Mouse (Mus musculus) midbrain, postnatal 0 days (tissue): Measurements from ENCODE around the gene Emc9. TPM values are rescaled to one million over a fixed set of nuclear protein-coding genes. Genes with fewer than 3 reads are reported as not detected.

ENCODE experiments used
- ATAC-seq: fragments of 200-750 bp; cut with Nextera tagmentation; 2 replicates; pipeline ENCODE4 v1.8.0; 2017; ENCODE audit warnings: moderate number of reproducible peaks, mild to moderate bottlenecking, moderate TSS enrichment, moderate library complexity; ENCODE audit not compliant: low FRiP score
- DNase-seq: peaks from one replicate; pipeline ENCODE4 v3.0.0-alpha.2; 2015; ENCODE audit warnings: low spot score
- H3K27ac ChIP-seq: fragments of 300-500 bp; sonication (generic); 2 replicates; pipeline ENCODE4 v1.5.1; 2014; ENCODE audit warnings: low read depth, mild to moderate bottlenecking, low read length, mixed read lengths
- H3K27me3 ChIP-seq: fragments of 300-500 bp; sonication (generic); 2 replicates; pipeline ENCODE4 v1.6.1; 2014; ENCODE audit warnings: low read length, control low read depth, mixed read lengths; ENCODE audit not compliant: insufficient read depth
- H3K36me3 ChIP-seq: fragments of 300-500 bp; sonication (generic); 2 replicates; pipeline ENCODE4 v1.6.1; 2014; ENCODE audit warnings: low read length, control low read depth, mixed read lengths; ENCODE audit not compliant: insufficient read depth
- H3K4me1 ChIP-seq: fragments of 300-500 bp; sonication (generic); 2 replicates; pipeline ENCODE4 v1.6.1; 2014; ENCODE audit warnings: mild to moderate bottlenecking, control low read depth, antibody characterized with exemption, low read length, mixed read lengths; ENCODE audit not compliant: insufficient read depth
- H3K4me2 ChIP-seq: fragments of 300-500 bp; sonication (generic); 2 replicates; pipeline ENCODE4 v1.6.1; 2014; ENCODE audit warnings: low read depth, mild to moderate bottlenecking, low read length, mixed read lengths; ENCODE audit not compliant: poor library complexity, severe bottlenecking
- H3K4me3 ChIP-seq: fragments of 300-500 bp; sonication (generic); 2 replicates; pipeline ENCODE4 v1.5.1; 2014; ENCODE audit warnings: low read depth, mild to moderate bottlenecking, low read length, moderate library complexity
- H3K9ac ChIP-seq: fragments of 300-500 bp; sonication (generic); replicated peaks from 2 replicates; pipeline ENCODE4 v1.6.1; 2014; ENCODE audit warnings: mild to moderate bottlenecking, low read length, moderate library complexity, mixed read lengths; ENCODE audit not compliant: poor library complexity, severe bottlenecking
- H3K9me3 ChIP-seq: fragments of 300-500 bp; sonication (generic); 2 replicates; pipeline ENCODE4 v1.6.1; 2016; ENCODE audit warnings: low read length, control low read depth
- CTCF ChIP-seq: IDR thresholded peaks from 2 replicates; pipeline ENCODE4 v1.5.1; 2016; ENCODE audit warnings: antibody characterized with exemption, mild to moderate bottlenecking
- WGBS: fragments of 180-500 bp; shearing (Covaris S2); extraction: QIAGEN DNeasy Blood & Tissue Kit; methylation state at CpG from one replicate; pipeline ENCODE4 v1.1.7; 2014; 5-methylcytosine and 5-hydroxymethylcytosine counted together
- polyA plus RNA-seq: library from polyadenylated mRNA; unstranded; fragments of >200 nt; fragmentation: Nextera tagmentation; extraction: Ambion mirVana; gene quantifications from 2 replicates; pipeline ENCODE4 v1.2.1, GENCODE M21; 2015
- total RNA-seq: library from RNA; depleted of rRNA; stranded (reverse); fragments of >200 nt; gene quantifications from 2 replicates; pipeline ENCODE4 v1.2.3, GENCODE M21; 2014

Emc9 gene
- total and polyA plus RNA-seq, 2 experiments from 2014 or later, result 36.3 to 74.3 TPM

- no peak overlapping the region for H3K4me3 ChIP-seq
- no peak for ATAC-seq
- peak; percentile 32 for TF ChIP-seq CTCF
- H3K9ac ChIP-seq, result no peak overlapping the region
- H3K4me1 ChIP-seq, result no peaks in the 10 kb centered on the region
- H3K27me3 ChIP-seq, result no peaks in the 10 kb centered on the region
- peaks cover 13% of the 10 kb centered on the region for H3K36me3 ChIP-seq
- no peak overlapping the region for H3K27ac ChIP-seq
- WGBS, result 91% methylated on average over 2 of the region's 2 CpGs
- H3K4me2 ChIP-seq, result no peak overlapping the region
- no peak for DNase-seq
- no peaks in the 10 kb centered on the region for H3K9me3 ChIP-seq
Observed at GRCm38 (mm10) chr14:55586149-55586548, 1.0 kb upstream of the Emc9 start.

- Histone ChIP-seq H3K9me3 (no peaks in the 10 kb centered on the region), H3K9ac (no peak overlapping the region), H3K27me3 (no peaks in the 10 kb centered on the region), H3K4me3 (peak overlapping the region; percentile 53), H3K4me1 (no peaks in the 10 kb centered on the region), H3K27ac (no peak overlapping the region; the same call in 1 of the 2 replicates), H3K4me2 (peak overlapping the region; percentile 80), H3K36me3 (peaks cover 17% of the 10 kb centered on the region)
- 66% methylated on average over 6 of the region's 6 CpGs for WGBS
- DNase-seq (no peak), ATAC-seq (no peak)
- no peak for TF ChIP-seq CTCF
Observed at GRCm38 (mm10) chr14:55585566-55585960, 461 bp upstream of the Emc9 start.

- peaks cover 19% of the 10 kb centered on the region for H3K36me3 ChIP-seq
Observed at GRCm38 (mm10) chr14:55584303-55584701, 800 bp downstream of the Emc9 start.

GRCm38 (mm10) chr14:55581981-55582681, 3.0 kb downstream of the Emc9 start:
- no peak for ATAC-seq
- WGBS, result 62% methylated on average over 9 of the region's 9 CpGs
- Histone ChIP-seq H3K36me3 (peaks cover 13% of the 10 kb centered on the region), H3K4me1 (no peaks in the 10 kb centered on the region), H3K4me2 (no peak overlapping the region), H3K9me3 (no peaks in the 10 kb centered on the region), H3K27me3 (no peaks in the 10 kb centered on the region), H3K4me3 (no peak overlapping the region), H3K27ac (no peak overlapping the region), H3K9ac (no peak overlapping the region)
- no peak for DNase-seq
- peak; percentile 56 for TF ChIP-seq CTCF

More at GRCm38 (mm10) chr14:55584303-55584701, 800 bp downstream of the Emc9 start:
- no peaks in the 10 kb centered on the region for H3K4me1 ChIP-seq
- no peak for TF ChIP-seq CTCF
- no peak for ATAC-seq
- H3K4me2 ChIP-seq, result peak overlapping the region; percentile 80
- WGBS, result 37% methylated on average over 5 of the region's 5 CpGs
- no peaks in the 10 kb centered on the region for H3K9me3 ChIP-seq
- H3K4me3 ChIP-seq, result peak overlapping the region; percentile 53
- no peaks in the 10 kb centered on the region for H3K27me3 ChIP-seq
- no peak for DNase-seq
- peak overlapping the region; percentile 67; the same call in 1 of the 2 replicates for H3K27ac ChIP-seq
- peak overlapping the region; percentile 79 for H3K9ac ChIP-seq

- ATAC-seq, result no peak
- Histone ChIP-seq H3K27ac (no peak overlapping the region), H3K9ac (no peak overlapping the region), H3K4me3 (no peak overlapping the region), H3K36me3 (peaks cover 13% of the 10 kb centered on the region), H3K9me3 (no peaks in the 10 kb centered on the region), H3K4me2 (no peak overlapping the region), H3K27me3 (no peaks in the 10 kb centered on the region), H3K4me1 (no peaks in the 10 kb centered on the region)
- 94% methylated on average over 16 of the region's 16 CpGs for WGBS
- DNase-seq, result no peak
- TF ChIP-seq CTCF, result no peak
Observed at GRCm38 (mm10) chr14:55580731-55581130, 4.4 kb downstream of the Emc9 start.

- no peak overlapping the region for H3K27ac ChIP-seq
- DNase-seq (no peak), ATAC-seq (no peak)
- H3K4me2 ChIP-seq, result no peak overlapping the region
- TF ChIP-seq CTCF, result peak; percentile 10; the same call in 1 of the 2 replicates
- no peak overlapping the region for H3K4me3 ChIP-seq
- H3K9me3 ChIP-seq, result no peaks in the 10 kb centered on the region
- H3K36me3 ChIP-seq, result peaks cover 13% of the 10 kb centered on the region
- no peak overlapping the region for H3K9ac ChIP-seq
- H3K4me1 ChIP-seq, result no peaks in the 10 kb centered on the region
- H3K27me3 ChIP-seq, result no peaks in the 10 kb centered on the region
- 88% methylated on average over 23 of the region's 23 CpGs for WGBS
Observed at GRCm38 (mm10) chr14:55579511-55580496, 5.3 kb downstream of the Emc9 start.
